ENCODE assay signal across 8 mouse cellular contexts in the genomic region with DNA sequence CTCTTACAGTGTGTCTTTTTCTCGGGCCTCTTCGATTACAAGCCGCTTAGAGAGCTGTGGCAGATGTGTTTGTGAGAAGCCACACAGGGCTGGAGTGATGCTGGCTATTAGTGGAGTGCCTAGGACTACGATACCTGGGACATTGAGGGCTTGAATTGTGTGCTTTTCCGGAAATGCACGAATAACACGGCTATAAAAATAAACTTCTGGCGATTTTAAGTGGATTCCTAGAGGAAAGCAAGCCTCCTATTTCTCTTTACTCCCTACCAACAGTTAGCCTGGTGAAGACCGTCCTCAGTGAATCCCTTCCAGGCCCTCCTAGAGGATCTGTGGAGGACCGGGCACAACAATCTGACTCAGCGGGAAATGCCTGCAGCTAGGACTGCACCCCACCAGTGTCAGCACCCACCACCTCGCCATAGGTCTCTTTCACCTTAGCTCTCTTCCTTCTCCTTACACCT.
DNase-seq lines count a peak whose midpoint lies in the region; ATAC-seq and TF ChIP-seq lines count a peak whose summit lies in the region.

No protein-coding gene starts in this region.

- intact Hi-C loops in gastrocnemius, postnatal 14 days (cut with DNase I; ENCODE audit: low total_unique reads), result loop anchor here (5.0 kb wide), 1 partner anchor 1055 kb away; no protein-coding TSS in a partner anchor

- H3K4me3 ChIP-seq in embryonic facial prominence, embryonic 12.5 days, result peak overlapping the region; percentile 21
- H3K4me3 ChIP-seq in intestine, embryonic 14.5 days (ENCODE audit: low read depth, low read length), result peak overlapping the region; percentile 31
- no peak overlapping the region for H3K4me3 ChIP-seq in layer of hippocampus, adult 2 months
- no peak overlapping the region for H3K4me3 ChIP-seq in thymus, adult 2 months (ENCODE audit: control insufficient read depth, insufficient read depth, low read length)

- no peak for ATAC-seq in embryonic facial prominence, embryonic 12.5 days (ENCODE audit: insufficient number of reproducible peaks, insufficient read depth, low FRiP score, low TSS enrichment)
- 0 out of 2 replicates have a peak, but pooled peaks have one; percentile 10 for ATAC-seq in intestine, embryonic 14.5 days (replicated peaks; ENCODE audit: low FRiP score, low TSS enrichment, low read depth)

- H3K27me3 ChIP-seq in embryonic facial prominence, embryonic 12.5 days, result 0 out of 2 replicates have a peak, but pooled peaks cover 3% of the 10 kb centered on the region
- H3K27me3 ChIP-seq in intestine, embryonic 14.5 days (replicated peaks; ENCODE audit: control insufficient read depth, insufficient read depth, low read length), result peaks cover 34% of the 10 kb centered on the region
- H3K27me3 ChIP-seq in thymus, adult 2 months (ENCODE audit: control insufficient read depth, insufficient read depth, low read length), result peaks cover 39% of the 10 kb centered on the region

- H3K27ac ChIP-seq in embryonic facial prominence, embryonic 12.5 days, result peak overlapping the region; percentile 96
- peak overlapping the region; percentile 85 for H3K27ac ChIP-seq in intestine, embryonic 14.5 days (ENCODE audit: low read depth)
- H3K27ac ChIP-seq in layer of hippocampus, adult 2 months, result no peak overlapping the region
- no peak overlapping the region for H3K27ac ChIP-seq in thymus, adult 2 months (ENCODE audit: control insufficient read depth, insufficient read depth, low read length)

- peak; percentile 30 for DNase-seq in gastrocnemius, postnatal 14 days
- no peak for DNase-seq in gastrocnemius, adult 18-20 months (ENCODE audit: low spot score)
- peak; percentile 70 for DNase-seq in intestine, embryonic 14.5 days (ENCODE audit: low spot score)
- peak; percentile 35 to 38 for DNase-seq in lung, postnatal 4 days
- DNase-seq in right cerebral cortex, postnatal 25 days, result no peak
- DNase-seq in layer of hippocampus, adult 2 months (ENCODE audit: low spot score in 2 of 2), result no peak
- no peak for DNase-seq in thymus, adult 2 months

- peaks cover 33% of the 10 kb centered on the region for H3K4me1 ChIP-seq in embryonic facial prominence, embryonic 12.5 days
- H3K4me1 ChIP-seq in intestine, embryonic 14.5 days (replicated peaks; ENCODE audit: control insufficient read depth, insufficient read depth, low read length), result peaks cover 32% of the 10 kb centered on the region
- H3K4me1 ChIP-seq in thymus, adult 2 months (replicated peaks; ENCODE audit: control insufficient read depth, insufficient read depth, low read length), result peaks cover 3% of the 10 kb centered on the region; the same call in 1 of the 2 replicates

- H3K9me3 ChIP-seq in embryonic facial prominence, embryonic 12.5 days, result no peaks in the 10 kb centered on the region
- no peaks in the 10 kb centered on the region for H3K9me3 ChIP-seq in intestine, embryonic 14.5 days (ENCODE audit: control insufficient read depth, low read length)

- TF ChIP-seq POLR2A in thymus, adult 2 months (IDR thresholded peaks at IDR 0.05; ENCODE audit: control insufficient read depth, extremely low read depth, insufficient read depth, low read length, poor library complexity), result no peak

- WGBS in embryonic facial prominence, embryonic 12.5 days, result 2% methylated on average over 12 of the region's 12 CpGs
- 5% methylated on average over 12 of the region's 12 CpGs for WGBS in intestine, embryonic 14.5 days
- 6% methylated on average over 12 of the region's 12 CpGs for WGBS in thymus, adult 2 months

- peak overlapping the region; percentile 58 for H3K9ac ChIP-seq in embryonic facial prominence, embryonic 12.5 days
- H3K9ac ChIP-seq in intestine, embryonic 14.5 days (ENCODE audit: low read length), result peak overlapping the region; percentile 56

- no peak for TF ChIP-seq CTCF in layer of hippocampus, adult 2 months (conservative IDR thresholded peaks at IDR 0.05)
- no peak for TF ChIP-seq CTCF in thymus, adult 2 months (IDR thresholded peaks at IDR 0.05; ENCODE audit: borderline replicate concordance, control insufficient read depth, extremely low read depth, insufficient read depth, low read length, poor library complexity)

- peak overlapping the region; percentile 56 for H3K4me2 ChIP-seq in embryonic facial prominence, embryonic 12.5 days (replicated peaks)
- H3K4me2 ChIP-seq in intestine, embryonic 14.5 days (ENCODE audit: low read length), result peak overlapping the region; percentile 79

- H3K36me3 ChIP-seq in embryonic facial prominence, embryonic 12.5 days, result no peaks in the 10 kb centered on the region
- no peaks in the 10 kb centered on the region for H3K36me3 ChIP-seq in intestine, embryonic 14.5 days (ENCODE audit: control insufficient read depth, insufficient read depth, low read length)
- H3K36me3 ChIP-seq in thymus, adult 2 months (ENCODE audit: control insufficient read depth, insufficient read depth, low read length), result no peaks in the 10 kb centered on the region

Comparison
In these comparisons a context has a peak if more than half of its experiments do, and no peak if none do; other contexts are left out.
1. DNase-seq: peak in gastrocnemius, postnatal 14 days (single experiment), intestine, embryonic 14.5 days (single experiment) and lung, postnatal 4 days (2 of 2); none in gastrocnemius, adult 18-20 months (single experiment), right cerebral cortex, postnatal 25 days (single experiment), layer of hippocampus, adult 2 months (0 of 2) and thymus, adult 2 months (single experiment).
2. H3K27ac ChIP-seq: peak in embryonic facial prominence, embryonic 12.5 days (single experiment) and intestine, embryonic 14.5 days (single experiment); none in layer of hippocampus, adult 2 months (single experiment) and thymus, adult 2 months (single experiment).
3. H3K4me3 ChIP-seq: peak in embryonic facial prominence, embryonic 12.5 days (single experiment) and intestine, embryonic 14.5 days (single experiment); none in layer of hippocampus, adult 2 months (single experiment) and thymus, adult 2 months (single experiment).